Mouse (Mus musculus) CD4-positive naive resting alpha-beta T cell, adult 76 days (primary cell): Measurements from ENCODE around the gene Rhox7a. TPM values are rescaled to one million over a fixed set of nuclear protein-coding genes. Genes with fewer than 3 reads are reported as not detected.

Source experiments
- total RNA-seq: library from RNA; stranded (reverse); gene quantifications from one replicate; pipeline ENCODE4 v1.2.4, GENCODE M21; 2023

The Rhox7a gene
- not detected for total RNA-seq

DNA sequence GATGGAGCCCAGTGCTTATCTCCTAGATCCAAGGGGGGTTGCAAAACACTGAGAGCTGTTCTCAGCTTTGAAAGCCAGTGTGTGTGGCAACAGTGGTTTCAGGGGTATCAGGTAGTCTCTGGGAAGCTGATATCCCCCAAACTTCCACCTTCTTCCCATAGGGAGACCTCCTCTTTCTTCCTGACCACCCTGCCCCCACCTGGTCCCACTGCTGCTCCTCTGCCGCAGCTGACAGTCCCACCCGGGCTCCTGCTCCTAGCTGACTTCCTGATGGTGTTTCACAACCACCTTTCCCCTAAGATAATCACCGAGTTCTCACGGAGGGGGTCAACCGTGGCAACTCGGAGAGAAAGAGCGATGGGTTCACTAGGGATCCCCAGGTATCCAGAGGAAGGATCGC is at the start of gene Rhox7a:
Gene Rhox7a (plus strand): TSS at position 301 of the 400 bp plus-strand sequence.

DNA sequence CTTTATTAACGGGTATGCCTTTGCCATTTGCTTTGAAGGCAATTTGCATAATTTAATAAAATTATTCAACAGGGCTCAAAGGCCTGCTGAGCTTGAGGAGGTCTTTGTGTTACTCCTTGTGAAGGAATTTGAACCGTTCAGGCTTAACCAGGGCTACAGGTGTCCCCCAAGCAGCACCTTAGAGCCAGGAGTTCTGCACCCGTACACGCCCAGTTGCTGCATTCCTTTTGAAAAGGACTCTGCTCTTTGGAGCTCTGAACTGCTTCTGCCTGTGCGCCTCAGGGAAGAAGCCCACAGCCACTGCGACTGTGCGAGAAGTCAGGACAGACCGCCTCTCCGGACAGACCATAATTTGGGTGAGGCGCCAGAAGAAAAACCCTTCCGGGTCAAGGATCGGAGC is 4.9 kb upstream of the Rhox7a start, which contains the start of gene Rhox6:
Gene Rhox6 (plus strand): TSS at position 301 of the 400 bp plus-strand sequence.

DNA sequence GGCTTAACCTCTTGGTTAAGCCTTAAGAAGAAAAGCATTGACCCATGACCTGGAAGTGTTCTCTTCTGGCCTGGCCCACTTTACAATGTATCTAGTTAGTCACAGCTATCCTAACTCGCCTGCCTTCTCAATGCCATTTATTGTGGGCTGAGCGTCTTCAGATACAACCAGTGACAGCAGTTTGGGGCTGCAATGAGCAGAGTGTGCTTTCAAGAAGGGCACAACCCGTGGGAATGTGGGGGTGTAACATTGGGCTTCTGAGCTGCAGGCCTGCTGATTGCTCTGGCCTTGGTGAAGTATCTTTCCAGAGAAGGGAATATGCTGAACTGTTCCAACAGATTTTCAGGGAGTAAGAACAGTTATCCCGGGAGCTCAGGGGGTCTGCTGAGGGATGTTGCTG is 47.4 kb downstream of the Rhox7a start, which contains the start of gene Rhox8:
Gene Rhox8 (minus strand): TSS at position 101 of the 400 bp plus-strand sequence.

Other genes starting within 250 kb of the Rhox7a start
- gene Rhox4f, start 224.0 kb upstream of the Rhox7a start, total RNA-seq: not detected
- not detected for gene Rhox3g, start 203.1 kb upstream of the Rhox7a start, total RNA-seq
- gene Rhox2g, start 188.2 kb upstream of the Rhox7a start, total RNA-seq: not detected
- gene Rhox4g, start 180.4 kb upstream of the Rhox7a start, total RNA-seq: not detected
- not detected for gene Rhox3h, start 162.9 kb upstream of the Rhox7a start, total RNA-seq
- gene Rhox2h, start 158.4 kb upstream of the Rhox7a start, total RNA-seq: not detected
- not detected for gene Rhox5, start 26.8 kb upstream of the Rhox7a start, total RNA-seq
- gene Rhox6, start 4.8 kb upstream of the Rhox7a start, total RNA-seq: not detected
- not detected for gene Rhox8, start 47.3 kb downstream of the Rhox7a start, total RNA-seq
- gene Rhox7b, start 65.5 kb downstream of the Rhox7a start, total RNA-seq: not detected
- not detected for gene Rhox9, start 70.1 kb downstream of the Rhox7a start, total RNA-seq
- gene Btg1-ps1, start 187.1 kb downstream of the Rhox7a start, total RNA-seq: not detected
- not detected for gene Btg1-ps2, start 211.4 kb downstream of the Rhox7a start, total RNA-seq
- gene Rhox10, start 234.8 kb downstream of the Rhox7a start, total RNA-seq: not detected